Mouse (Mus musculus): ENCODE measurements at regions not wholly inside any gene's neighbourhood (a gene's known extent, or its start where the extent isn't known, plus 50 kb on each side); places are given as distances from the start of the nearest gene placed in this dataset.

GRCm38 (mm10) chr12:71481899-71482593 is 172.4 kb downstream of the Dact1 start:
- no peak for DNase-seq (ENCODE audit: low spot score)

GRCm38 (mm10) chr12:71482619-71483018 is 172.9 kb downstream of the Dact1 start:
- DNase-seq (ENCODE audit: low spot score), result no peak

GRCm38 (mm10) chr12:71483536-71484165 is 174.0 kb downstream of the Dact1 start:
- DNase-seq (ENCODE audit: low spot score), result no peak

- DNase-seq (ENCODE audit: low spot score), result no peak
Observed at GRCm38 (mm10) chr12:71484286-71484685, 174.6 kb downstream of the Dact1 start.

- no peak for DNase-seq (ENCODE audit: low spot score)
Observed at GRCm38 (mm10) chr12:71486078-71486477, 176.4 kb downstream of the Dact1 start.

- no peak for DNase-seq (ENCODE audit: low spot score)
Observed at GRCm38 (mm10) chr12:71487591-71488435, 178.1 kb downstream of the Dact1 start.

- DNase-seq (ENCODE audit: low spot score), result no peak
Observed at GRCm38 (mm10) chr12:71489295-71489694, 179.6 kb downstream of the Dact1 start.

GRCm38 (mm10) chr12:71494803-71495293 is 185.2 kb downstream of the Dact1 start:
- DNase-seq (ENCODE audit: low spot score), result no peak

GRCm38 (mm10) chr12:71498246-71499029 is 188.8 kb downstream of the Dact1 start:
- no peak for DNase-seq (ENCODE audit: low spot score)

GRCm38 (mm10) chr12:71501299-71501810 is 191.7 kb downstream of the Dact1 start:
- no peak for DNase-seq (ENCODE audit: low spot score)

- no peak for DNase-seq (ENCODE audit: low spot score)
Observed at GRCm38 (mm10) chr12:71503265-71503664, 193.6 kb downstream of the Dact1 start.

GRCm38 (mm10) chr12:71506206-71506605 is 196.5 kb downstream of the Dact1 start:
- DNase-seq (ENCODE audit: low spot score), result no peak

- DNase-seq (ENCODE audit: low spot score), result no peak
Observed at GRCm38 (mm10) chr12:71506716-71507115, 197.0 kb downstream of the Dact1 start.

- DNase-seq (ENCODE audit: low spot score), result no peak
Observed at GRCm38 (mm10) chr12:71512915-71513612, 203.4 kb downstream of the Dact1 start.

- no peak for DNase-seq (ENCODE audit: low spot score)
Observed at GRCm38 (mm10) chr12:71519520-71519919, 209.8 kb downstream of the Dact1 start.

- no peak for DNase-seq (ENCODE audit: low spot score)
Observed at GRCm38 (mm10) chr12:71521936-71522335, 212.3 kb downstream of the Dact1 start.

- DNase-seq (ENCODE audit: low spot score), result no peak
Observed at GRCm38 (mm10) chr12:71522451-71522850, 212.8 kb downstream of the Dact1 start.

GRCm38 (mm10) chr12:71524156-71524555 is 214.5 kb downstream of the Dact1 start:
- no peak for DNase-seq (ENCODE audit: low spot score)

- DNase-seq (ENCODE audit: low spot score), result no peak
Observed at GRCm38 (mm10) chr12:71525255-71525927, 215.7 kb downstream of the Dact1 start.

GRCm38 (mm10) chr12:71526623-71527022 is 216.9 kb downstream of the Dact1 start:
- DNase-seq (ENCODE audit: low spot score), result no peak

All from urinary bladder, postnatal 14 days (tissue).